Mouse (Mus musculus) hindbrain, embryonic 15.5 days (tissue): ENCODE results near the gene Rnase10. TPM values are rescaled to one million over a fixed set of nuclear protein-coding genes. Genes with fewer than 3 reads are reported as not detected.

ENCODE experiments used
- ATAC-seq: fragments of 200-750 bp; cut with Nextera tagmentation; 2 replicates; pipeline ENCODE4 v1.8.0; 2017; ENCODE audit warnings: low read depth, moderate number of reproducible peaks, moderate TSS enrichment; ENCODE audit not compliant: low FRiP score
- H3K27ac ChIP-seq: fragments of 300-500 bp; sonication (generic); replicated peaks from 2 replicates; pipeline ENCODE4 v1.5.1; 2015; ENCODE audit warnings: mild to moderate bottlenecking, inconsistent platforms
- H3K27me3 ChIP-seq: fragments of 300-500 bp; sonication (generic); 2 replicates; pipeline ENCODE4 v1.6.1; 2015; ENCODE audit warnings: control low read depth, inconsistent platforms
- H3K36me3 ChIP-seq: fragments of 300-500 bp; sonication (generic); 2 replicates; pipeline ENCODE4 v1.6.1; 2015; ENCODE audit warnings: control low read depth, inconsistent platforms
- H3K4me1 ChIP-seq: fragments of 300-500 bp; sonication (generic); replicated peaks from 2 replicates; pipeline ENCODE4 v1.6.1; 2015; ENCODE audit warnings: control low read depth, inconsistent platforms
- H3K4me2 ChIP-seq: fragments of 300-500 bp; sonication (generic); 2 replicates; pipeline ENCODE4 v1.6.1; 2015; ENCODE audit warnings: moderate library complexity, mild to moderate bottlenecking, inconsistent platforms
- H3K4me3 ChIP-seq: fragments of 300-500 bp; sonication (generic); 2 replicates; pipeline ENCODE4 v1.5.1; 2015; ENCODE audit warnings: mild to moderate bottlenecking, inconsistent platforms
- H3K9ac ChIP-seq: fragments of 300-500 bp; sonication (generic); 2 replicates; pipeline ENCODE4 v1.6.1; 2015; ENCODE audit warnings: inconsistent platforms
- H3K9me3 ChIP-seq: fragments of 300-500 bp; sonication (generic); 2 replicates; pipeline ENCODE4 v1.6.1; 2016; ENCODE audit warnings: control low read depth, inconsistent platforms
- WGBS: fragments of 180-500 bp; shearing (Covaris S2); methylation state at CpG from one replicate; pipeline ENCODE4 v1.1.7; 2015; 5-methylcytosine and 5-hydroxymethylcytosine counted together
- polyA plus RNA-seq: library from polyadenylated mRNA; unstranded; fragments of >200 nt; fragmentation: Nextera tagmentation; extraction: Ambion mirVana; gene quantifications from 2 replicates; pipeline ENCODE4 v1.2.1, GENCODE M21; 2015

The Rnase10 gene
- polyA plus RNA-seq, 1 experiment from 2014 or later, result not detected

DNA sequence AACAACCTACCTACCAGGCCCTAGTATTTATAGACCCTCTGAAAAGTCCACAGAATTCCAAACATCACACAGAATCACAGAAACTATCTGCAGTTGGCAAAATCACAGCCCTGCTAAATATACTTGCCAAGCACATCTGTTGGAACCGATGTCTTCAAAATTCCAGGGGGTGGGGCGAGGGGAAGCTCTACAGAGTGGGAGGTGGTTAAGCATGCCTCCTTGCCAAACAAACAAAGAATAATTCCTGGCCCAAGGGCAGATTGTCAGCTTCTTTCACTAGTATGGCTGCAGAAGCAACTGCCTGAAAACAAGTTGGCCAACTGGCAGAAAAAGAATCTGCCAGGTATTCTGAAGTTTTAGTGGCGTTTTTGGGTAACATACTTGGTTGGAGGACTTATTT lies 9.7 kb downstream of the Rnase10 start:
- Histone ChIP-seq H3K4me3 (no peak overlapping the region), H3K4me1 (no peaks in the 10 kb centered on the region), H3K27ac (no peak overlapping the region), H3K27me3 (no peaks in the 10 kb centered on the region), H3K9ac (no peak overlapping the region), H3K4me2 (no peak overlapping the region), H3K9me3 (no peaks in the 10 kb centered on the region), H3K36me3 (no peaks in the 10 kb centered on the region)
- no peak for ATAC-seq
- WGBS, result 79% methylated on average over 3 of the region's 3 CpGs

DNA sequence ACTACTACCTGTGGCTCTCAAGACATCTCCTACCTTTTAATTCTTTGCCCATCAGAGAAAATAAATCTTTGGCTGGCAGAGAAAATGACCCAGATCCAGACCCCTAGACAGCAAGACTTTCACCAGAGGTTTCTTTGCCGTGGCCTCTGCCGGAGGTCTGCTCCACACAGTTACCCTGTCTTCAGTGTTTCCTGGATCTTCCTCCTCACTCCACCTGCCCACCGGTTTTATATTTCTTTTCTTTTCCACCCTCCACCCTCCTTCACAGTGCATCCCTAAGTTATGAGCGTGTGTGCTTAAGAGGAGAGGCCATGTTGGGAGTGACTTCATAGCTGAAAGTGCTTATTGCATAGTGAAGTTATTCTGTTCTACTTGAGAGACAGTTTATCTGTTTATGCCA lies 15.9 kb downstream of the Rnase10 start:
- Histone ChIP-seq H3K4me3 (no peak overlapping the region), H3K27me3 (no peaks in the 10 kb centered on the region), H3K9me3 (no peaks in the 10 kb centered on the region), H3K4me2 (no peak overlapping the region), H3K27ac (no peak overlapping the region), H3K4me1 (no peaks in the 10 kb centered on the region), H3K9ac (no peak overlapping the region), H3K36me3 (no peaks in the 10 kb centered on the region)
- WGBS, result 84% methylated on average over 4 of the region's 4 CpGs
- no peak for ATAC-seq

DNA sequence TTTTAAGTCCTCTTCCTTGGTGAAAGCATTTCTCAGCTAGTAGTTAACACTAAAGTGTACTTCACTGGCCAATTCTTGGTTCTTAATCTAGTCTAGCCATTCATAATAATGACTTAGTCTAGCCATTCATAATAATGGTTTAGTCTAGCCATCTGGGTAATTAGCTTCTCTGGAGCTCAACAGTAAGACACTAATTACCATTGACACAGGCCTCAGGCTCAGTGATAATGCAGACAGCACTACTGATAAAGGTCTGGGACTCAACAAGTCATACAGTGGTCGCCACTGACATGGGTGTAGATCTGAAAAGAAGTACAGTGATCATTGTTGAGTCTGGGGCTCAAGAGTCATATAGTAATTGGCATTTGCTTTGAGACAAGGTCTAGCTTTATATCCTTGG lies 17.3 kb downstream of the Rnase10 start:
- no peaks in the 10 kb centered on the region for H3K9me3 ChIP-seq
- no peak for ATAC-seq
- 85% methylated on average over 1 of the region's 1 CpGs for WGBS
- H3K36me3 ChIP-seq, result no peaks in the 10 kb centered on the region
- H3K4me3 ChIP-seq, result no peak overlapping the region
- no peaks in the 10 kb centered on the region for H3K27me3 ChIP-seq
- H3K27ac ChIP-seq, result no peak overlapping the region
- H3K9ac ChIP-seq, result no peak overlapping the region
- H3K4me2 ChIP-seq, result no peak overlapping the region
- H3K4me1 ChIP-seq, result no peaks in the 10 kb centered on the region

- no peaks in the 10 kb centered on the region for H3K4me1 ChIP-seq
- no peak overlapping the region for H3K27ac ChIP-seq
- H3K9me3 ChIP-seq, result no peaks in the 10 kb centered on the region
- H3K27me3 ChIP-seq, result no peaks in the 10 kb centered on the region
- no peak overlapping the region for H3K4me3 ChIP-seq
- H3K4me2 ChIP-seq, result no peak overlapping the region
- H3K36me3 ChIP-seq, result no peaks in the 10 kb centered on the region
- 36% methylated on average over 5 of the region's 5 CpGs for WGBS
- H3K9ac ChIP-seq, result no peak overlapping the region
- ATAC-seq, result peak; percentile 45; the same call in 1 of the 2 replicates
Measured at GRCm38 (mm10) chr14:51026391-51027133, 19.0 kb downstream of the Rnase10 start.

DNA sequence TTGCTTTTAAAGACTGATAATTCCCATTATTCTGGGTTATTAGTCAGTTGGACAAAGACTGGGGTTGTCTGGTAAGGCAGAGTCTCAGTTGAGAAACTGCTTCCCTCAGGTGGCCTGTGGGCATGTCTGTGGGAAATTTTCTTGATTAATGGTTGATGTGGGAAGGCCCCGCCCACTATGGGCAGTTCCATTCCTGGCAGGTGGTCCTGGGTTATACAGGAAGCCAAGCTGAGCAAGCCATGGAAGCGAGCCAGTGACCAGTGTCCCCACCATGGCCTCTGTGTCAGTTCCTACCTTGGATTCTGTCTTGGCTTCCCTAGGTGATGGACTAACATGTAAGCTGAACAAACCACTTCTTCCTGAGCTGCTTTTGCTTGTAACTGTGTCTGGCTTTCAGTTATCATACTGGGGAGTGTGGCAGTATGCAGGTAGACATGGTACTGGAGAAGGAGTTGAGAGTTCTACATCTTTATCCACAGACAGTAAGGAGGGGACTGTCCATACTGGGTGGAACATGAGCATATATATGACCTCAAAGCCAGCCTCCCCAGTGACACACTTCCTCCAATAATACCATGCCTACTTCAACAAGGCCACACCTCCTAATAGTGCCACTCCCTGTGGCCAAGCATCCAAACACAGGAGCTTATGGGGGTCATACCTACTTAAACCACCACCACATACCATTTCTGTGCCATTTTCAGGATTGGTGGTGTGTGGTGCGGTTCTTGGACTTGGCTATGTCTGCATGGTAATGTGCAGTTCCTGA lies 20.0 kb downstream of the Rnase10 start:
- H3K9ac ChIP-seq, result no peak overlapping the region
- 54% methylated on average over 3 of the region's 3 CpGs for WGBS
- H3K4me1 ChIP-seq, result no peaks in the 10 kb centered on the region
- H3K27ac ChIP-seq, result no peak overlapping the region
- H3K4me2 ChIP-seq, result no peak overlapping the region
- ATAC-seq, result no peak
- no peaks in the 10 kb centered on the region for H3K36me3 ChIP-seq
- no peaks in the 10 kb centered on the region for H3K27me3 ChIP-seq
- no peak overlapping the region for H3K4me3 ChIP-seq
- no peaks in the 10 kb centered on the region for H3K9me3 ChIP-seq

GRCm38 (mm10) chr14:51035206-51035605 lies 27.7 kb downstream of the Rnase10 start:
- no peak overlapping the region for H3K4me2 ChIP-seq
- H3K4me1 ChIP-seq, result no peaks in the 10 kb centered on the region
- no peaks in the 10 kb centered on the region for H3K9me3 ChIP-seq
- H3K36me3 ChIP-seq, result no peaks in the 10 kb centered on the region
- H3K9ac ChIP-seq, result no peak overlapping the region
- no peaks in the 10 kb centered on the region for H3K27me3 ChIP-seq
- 70% methylated on average over 1 of the region's 1 CpGs for WGBS
- H3K4me3 ChIP-seq, result no peak overlapping the region
- ATAC-seq, result no peak
- H3K27ac ChIP-seq, result no peak overlapping the region

DNA sequence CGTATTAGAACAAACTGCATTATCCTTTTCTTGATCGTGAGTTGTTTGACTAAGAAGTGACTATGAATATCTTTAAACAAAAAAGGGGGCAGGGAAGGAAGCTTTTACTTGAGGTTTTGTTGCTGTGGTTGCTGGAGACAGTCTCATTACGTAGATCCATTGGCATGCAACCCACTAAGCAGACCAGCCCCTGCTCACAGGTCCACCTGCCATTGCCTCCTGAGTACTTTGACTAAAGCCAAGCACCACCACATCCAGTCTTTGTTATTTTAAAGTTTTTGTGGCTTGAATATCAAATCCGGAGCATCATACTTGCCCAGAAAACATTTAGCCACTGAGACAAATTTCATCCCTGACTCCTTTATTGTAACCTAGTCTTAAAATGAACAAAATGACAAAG lies 28.7 kb downstream of the Rnase10 start:
- Histone ChIP-seq H3K4me1 (no peaks in the 10 kb centered on the region), H3K36me3 (no peaks in the 10 kb centered on the region), H3K9ac (no peak overlapping the region), H3K4me2 (no peak overlapping the region), H3K27me3 (no peaks in the 10 kb centered on the region), H3K27ac (no peak overlapping the region), H3K9me3 (no peaks in the 10 kb centered on the region), H3K4me3 (no peak overlapping the region)
- WGBS, result 89% methylated on average over 4 of the region's 4 CpGs
- ATAC-seq, result no peak

DNA sequence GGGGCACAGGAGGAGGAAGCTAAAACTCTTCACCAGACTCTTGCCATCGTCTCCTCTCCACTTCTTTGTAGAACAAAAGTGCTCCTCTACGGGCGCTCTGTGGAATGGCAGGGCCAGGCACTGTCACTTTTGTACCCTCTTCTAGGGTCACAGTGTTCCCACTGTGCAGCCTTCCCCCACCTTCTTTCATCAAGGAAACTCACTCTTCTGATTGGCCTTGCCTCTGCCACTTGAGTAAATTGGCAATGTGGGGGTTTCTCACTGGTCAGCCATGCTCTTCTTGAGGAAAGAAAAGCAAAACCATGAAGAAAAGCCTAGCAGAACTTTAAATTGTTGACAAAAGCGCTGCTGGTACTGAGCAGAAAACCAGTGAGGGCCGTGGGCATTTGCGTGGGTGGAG lies 34.2 kb downstream of the Rnase10 start, which contains the start of gene Rnase9:
Gene Rnase9, minus strand, starts transcription at position 101 of the 400 bp plus-strand sequence.
- ATAC-seq, result no peak
- Histone ChIP-seq H3K27me3 (no peaks in the 10 kb centered on the region), H3K9me3 (no peaks in the 10 kb centered on the region), H3K9ac (no peak within 1 kb of the TSS), H3K36me3 (no peaks in the 10 kb centered on the region), H3K27ac (no peak within 1 kb of the TSS), H3K4me1 (no peaks in the 10 kb centered on the region), H3K4me3 (no peak within 1 kb of the TSS), H3K4me2 (no peak within 1 kb of the TSS)
- WGBS, result 61% methylated on average over 6 of the region's 6 CpGs

DNA sequence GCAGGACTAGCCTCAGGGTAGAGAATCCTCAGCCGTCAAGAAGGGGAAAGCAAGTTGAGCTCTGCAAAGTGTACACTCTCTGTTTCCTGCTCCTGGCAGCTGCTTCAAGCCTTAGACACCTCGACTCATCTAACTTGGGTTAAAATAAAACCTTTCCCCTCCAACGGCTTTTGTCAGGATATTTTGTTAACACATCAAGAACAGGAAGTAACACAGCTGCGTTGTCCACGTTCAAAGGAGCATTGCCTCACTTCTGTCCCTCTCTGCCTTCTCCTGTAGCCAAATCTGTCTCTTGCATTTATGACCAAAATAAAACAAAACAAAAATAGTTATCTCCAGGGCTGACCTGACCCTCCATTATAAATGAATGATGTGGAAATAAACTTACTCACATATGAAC lies 40.3 kb downstream of the Rnase10 start:
- Histone ChIP-seq H3K27ac (no peak overlapping the region), H3K4me3 (no peak overlapping the region), H3K27me3 (no peaks in the 10 kb centered on the region), H3K4me2 (no peak overlapping the region), H3K36me3 (no peaks in the 10 kb centered on the region), H3K9me3 (no peaks in the 10 kb centered on the region), H3K4me1 (no peaks in the 10 kb centered on the region), H3K9ac (no peak overlapping the region)
- ATAC-seq, result no peak
- 78% methylated on average over 5 of the region's 5 CpGs for WGBS

DNA sequence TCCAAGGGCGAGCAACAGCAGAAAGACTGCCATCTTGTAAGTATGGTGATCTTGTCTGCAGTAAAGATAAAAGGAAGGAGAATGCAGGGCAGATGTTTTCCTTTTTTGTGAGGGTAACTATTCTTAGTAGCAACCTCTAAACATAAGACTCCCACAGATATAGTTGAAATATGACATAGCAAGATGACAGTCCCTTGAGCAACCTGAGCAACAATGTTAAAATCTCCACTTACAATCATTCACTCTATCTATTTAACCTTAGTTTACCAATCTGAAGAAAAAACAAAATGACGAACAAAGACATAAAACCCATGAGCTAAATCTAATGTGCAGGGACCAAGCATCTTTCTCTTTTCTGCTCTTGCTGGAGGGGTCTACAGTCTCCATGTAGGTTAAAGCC lies 42.5 kb downstream of the Rnase10 start, which contains the start of gene Rnase11:
Gene Rnase11, minus strand, starts transcription at position 101 of the 400 bp plus-strand sequence.
- H3K9me3 ChIP-seq, result no peaks in the 10 kb centered on the region
- H3K4me3 ChIP-seq, result no peak within 1 kb of the TSS
- no peak within 1 kb of the TSS for H3K27ac ChIP-seq
- no peak for ATAC-seq
- no peak within 1 kb of the TSS for H3K9ac ChIP-seq
- H3K4me2 ChIP-seq, result no peak within 1 kb of the TSS
- no peaks in the 10 kb centered on the region for H3K27me3 ChIP-seq
- 88% methylated on average over 2 of the region's 2 CpGs for WGBS
- no peaks in the 10 kb centered on the region for H3K36me3 ChIP-seq
- no peaks in the 10 kb centered on the region for H3K4me1 ChIP-seq

DNA sequence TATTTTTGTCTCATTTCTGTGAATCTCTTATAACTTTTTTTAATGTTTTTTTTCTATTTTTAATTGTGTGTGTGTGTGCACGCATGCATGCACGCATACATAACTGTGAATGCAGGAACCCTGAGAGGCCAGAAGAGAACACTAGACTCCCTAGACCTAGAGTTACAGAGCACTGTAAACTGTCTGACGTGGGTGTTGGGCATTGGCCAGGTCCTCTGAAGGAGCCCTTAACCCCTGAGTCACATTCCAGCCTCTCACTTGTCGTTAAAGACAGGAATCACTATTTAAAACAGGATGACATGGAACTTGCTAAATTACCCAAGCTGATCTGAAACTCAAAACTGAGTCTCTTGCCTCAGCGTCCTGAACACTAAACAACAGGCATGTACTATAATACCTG lies 44.4 kb downstream of the Rnase10 start:
- 74% methylated on average over 5 of the region's 5 CpGs for WGBS
- Histone ChIP-seq H3K4me3 (no peak overlapping the region), H3K27me3 (no peaks in the 10 kb centered on the region), H3K9me3 (no peaks in the 10 kb centered on the region), H3K4me1 (no peaks in the 10 kb centered on the region), H3K9ac (no peak overlapping the region), H3K36me3 (no peaks in the 10 kb centered on the region), H3K27ac (no peak overlapping the region), H3K4me2 (no peak overlapping the region)
- no peak for ATAC-seq

DNA sequence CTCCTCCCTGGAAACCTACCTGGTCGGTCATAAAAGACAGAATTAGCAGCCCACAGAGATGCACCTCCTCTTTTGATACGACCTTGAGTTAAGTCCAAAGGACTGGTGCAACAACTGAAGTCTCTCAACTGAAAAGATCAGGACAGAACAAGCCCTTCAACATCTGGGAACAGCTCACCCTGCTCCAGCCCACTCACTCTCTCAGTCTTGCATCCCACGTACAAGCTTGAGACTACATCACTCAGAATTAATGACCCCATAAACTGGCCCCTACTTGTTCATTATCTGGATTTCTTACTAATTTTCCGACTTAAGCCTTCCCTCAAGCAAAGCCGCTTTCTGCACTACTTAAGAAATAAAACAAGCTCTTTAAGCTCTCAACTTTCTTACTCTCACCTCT lies 45.6 kb downstream of the Rnase10 start:
- WGBS, result 73% methylated on average over 5 of the region's 5 CpGs
- H3K9ac ChIP-seq, result no peak overlapping the region
- H3K36me3 ChIP-seq, result no peaks in the 10 kb centered on the region
- ATAC-seq, result no peak
- no peak overlapping the region for H3K4me2 ChIP-seq
- no peaks in the 10 kb centered on the region for H3K4me1 ChIP-seq
- H3K27me3 ChIP-seq, result no peaks in the 10 kb centered on the region
- H3K9me3 ChIP-seq, result no peaks in the 10 kb centered on the region
- H3K4me3 ChIP-seq, result no peak overlapping the region
- H3K27ac ChIP-seq, result no peak overlapping the region
